Mouse (Mus musculus) thymus, adult 2 months (tissue): Measurements from ENCODE around the gene Hdac11. TPM values are rescaled to one million over a fixed set of nuclear protein-coding genes. Genes with fewer than 3 reads are reported as not detected.

ENCODE experiments used
- DNase-seq: peaks from one replicate; pipeline ENCODE4 v3.0.0; 2021
- H3K27ac ChIP-seq: fragments of 200-500 bp; 2 replicates; pipeline ENCODE4 v1.5.1; 2012; ENCODE audit warnings: low read length, control low read depth; ENCODE audit not compliant: control insufficient read depth, insufficient read depth
- H3K27me3 ChIP-seq: fragments of 200-500 bp; 2 replicates; pipeline ENCODE4 v1.6.1; 2012; ENCODE audit warnings: mild to moderate bottlenecking, low read length, moderate library complexity, mixed read lengths; ENCODE audit not compliant: control insufficient read depth, insufficient read depth
- H3K36me3 ChIP-seq: fragments of 200-500 bp; 2 replicates; pipeline ENCODE4 v1.6.1; 2012; ENCODE audit warnings: mild to moderate bottlenecking, low read length, moderate library complexity; ENCODE audit not compliant: control insufficient read depth, insufficient read depth
- H3K4me1 ChIP-seq: fragments of 200-500 bp; replicated peaks from 2 replicates; pipeline ENCODE4 v1.6.1; 2012; ENCODE audit warnings: low read length; ENCODE audit not compliant: control insufficient read depth, insufficient read depth
- H3K4me3 ChIP-seq: fragments of 200-500 bp; 2 replicates; pipeline ENCODE4 v1.5.1; 2012; ENCODE audit warnings: mild to moderate bottlenecking, low read length, control low read depth, moderate library complexity; ENCODE audit not compliant: control insufficient read depth, insufficient read depth
- CTCF ChIP-seq: fragments of 200-500 bp; IDR thresholded peaks from 2 replicates; pipeline ENCODE4 v1.5.1; 2012; ENCODE audit warnings: mild to moderate bottlenecking, control low read depth, low read length, moderate library complexity, borderline replicate concordance; ENCODE audit not compliant: control insufficient read depth, poor library complexity, insufficient read depth; ENCODE audit errors: extremely low read depth
- POLR2A ChIP-seq: fragments of 200-500 bp; IDR thresholded peaks from 2 replicates; pipeline ENCODE4 v1.6.1; 2012; ENCODE audit warnings: mild to moderate bottlenecking, low read length, control low read depth, moderate library complexity; ENCODE audit not compliant: control insufficient read depth, poor library complexity, insufficient read depth; ENCODE audit errors: extremely low read depth
- WGBS: fragments of 180-500 bp; shearing (Covaris S2); methylation state at CpG from one replicate; pipeline ENCODE4 v1.1.7; 2018; 5-methylcytosine and 5-hydroxymethylcytosine counted together
- polyA plus RNA-seq: library from polyadenylated mRNA; depleted of rRNA; stranded (reverse); fragments of >200 nt; gene quantifications from 2 replicates; pipeline ENCODE4 v1.2.3, GENCODE M21; 2012

Hdac11 gene
- polyA plus RNA-seq, 1 experiment, result 16.6 TPM

DNA sequence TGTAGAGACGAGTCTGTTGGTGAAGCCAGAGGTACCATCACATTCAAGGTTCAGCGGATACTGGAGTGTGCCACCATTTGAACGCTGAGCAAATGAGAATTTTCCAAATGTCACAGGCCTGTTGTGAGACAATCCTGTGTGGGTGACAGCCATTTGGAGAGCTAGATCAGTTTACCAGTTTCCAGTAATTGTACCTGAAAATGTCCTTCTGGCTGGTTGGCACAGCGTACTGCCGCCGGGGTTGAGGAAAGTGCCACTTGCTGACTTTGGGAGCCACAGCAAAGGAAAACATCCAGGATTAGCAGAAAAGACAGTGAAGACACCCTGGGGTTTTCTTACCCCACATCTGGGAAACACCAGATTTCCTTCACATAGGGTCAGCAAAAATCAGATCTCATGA lies 33.5 kb downstream of the Hdac11 start:
- H3K4me3 ChIP-seq, result no peak overlapping the region
- TF ChIP-seq CTCF (no peak), POLR2A (no peak)
- H3K36me3 ChIP-seq, result no peaks in the 10 kb centered on the region
- no peaks in the 10 kb centered on the region for H3K4me1 ChIP-seq
- no peak overlapping the region for H3K27ac ChIP-seq
- no peaks in the 10 kb centered on the region for H3K27me3 ChIP-seq
- 90% methylated on average over 6 of the region's 6 CpGs for WGBS
- no peak for DNase-seq

GRCm38 (mm10) chr6:91191465-91191864 lies 35.0 kb downstream of the Hdac11 start:
- no peaks in the 10 kb centered on the region for H3K36me3 ChIP-seq
- 86% methylated on average over 2 of the region's 2 CpGs for WGBS
- no peak overlapping the region for H3K4me3 ChIP-seq
- H3K27me3 ChIP-seq, result no peaks in the 10 kb centered on the region
- H3K4me1 ChIP-seq, result no peaks in the 10 kb centered on the region
- no peak overlapping the region for H3K27ac ChIP-seq
- no peak for TF ChIP-seq POLR2A
- no peak for TF ChIP-seq CTCF
- DNase-seq, result no peak

GRCm38 (mm10) chr6:91192421-91192820 lies 36.0 kb downstream of the Hdac11 start:
- Histone ChIP-seq H3K27ac (no peak overlapping the region), H3K36me3 (no peaks in the 10 kb centered on the region), H3K27me3 (no peaks in the 10 kb centered on the region), H3K4me3 (no peak overlapping the region), H3K4me1 (no peaks in the 10 kb centered on the region)
- TF ChIP-seq CTCF (no peak), POLR2A (no peak)
- 79% methylated on average over 3 of the region's 3 CpGs for WGBS
- no peak for DNase-seq

DNA sequence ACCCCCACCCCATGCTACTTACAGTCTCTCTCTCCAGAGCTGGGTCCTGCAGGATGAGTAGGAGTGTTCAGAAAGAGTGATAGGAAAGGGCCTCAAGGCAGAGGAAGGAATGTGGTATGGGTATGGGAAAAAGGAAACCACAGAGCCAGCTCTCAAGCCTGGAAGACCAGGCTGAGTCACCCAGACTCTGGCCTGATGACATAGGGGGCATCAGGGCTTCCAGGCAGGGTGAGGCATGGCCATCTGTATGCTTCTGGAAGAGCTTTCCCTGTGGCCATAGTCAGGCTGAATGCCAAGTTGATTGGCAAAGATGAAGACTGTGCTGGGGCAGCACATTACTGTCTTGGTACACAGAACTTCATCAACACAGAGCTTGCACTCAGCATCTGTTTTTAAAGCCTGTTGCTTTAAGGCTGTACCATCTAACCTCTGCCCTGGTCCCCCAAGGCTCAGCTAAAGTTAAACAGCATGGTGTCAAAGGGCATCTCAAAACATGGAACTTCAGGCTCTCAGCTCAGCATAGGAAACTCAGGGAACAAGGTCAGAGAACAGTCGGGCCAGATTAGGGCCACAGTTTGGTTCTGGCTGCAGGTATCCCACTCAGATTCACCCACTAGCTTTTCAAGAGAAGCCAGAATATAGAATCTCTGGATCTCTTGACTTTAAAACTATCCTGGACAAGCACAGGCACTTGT lies 36.5 kb downstream of the Hdac11 start:
- H3K36me3 ChIP-seq, result no peaks in the 10 kb centered on the region
- no peaks in the 10 kb centered on the region for H3K27me3 ChIP-seq
- no peak overlapping the region for H3K4me3 ChIP-seq
- 89% methylated on average over 1 of the region's 1 CpGs for WGBS
- H3K27ac ChIP-seq, result no peak overlapping the region
- TF ChIP-seq POLR2A, result no peak
- no peak for TF ChIP-seq CTCF
- H3K4me1 ChIP-seq, result no peaks in the 10 kb centered on the region
- DNase-seq, result no peak

- DNase-seq, result no peak
- Histone ChIP-seq H3K4me3 (no peak overlapping the region), H3K27me3 (no peaks in the 10 kb centered on the region), H3K36me3 (no peaks in the 10 kb centered on the region), H3K4me1 (no peaks in the 10 kb centered on the region), H3K27ac (no peak overlapping the region)
- no peak for TF ChIP-seq POLR2A
- TF ChIP-seq CTCF, result no peak
- 63% methylated on average over 2 of the region's 2 CpGs for WGBS
Measured at GRCm38 (mm10) chr6:91198456-91198855, 42.0 kb downstream of the Hdac11 start.

- Histone ChIP-seq H3K4me3 (no peak overlapping the region), H3K4me1 (no peaks in the 10 kb centered on the region), H3K27me3 (no peaks in the 10 kb centered on the region), H3K36me3 (no peaks in the 10 kb centered on the region), H3K27ac (no peak overlapping the region)
- TF ChIP-seq CTCF, result no peak
- no peak for TF ChIP-seq POLR2A
- DNase-seq, result no peak
- 82% methylated on average over 8 of the region's 8 CpGs for WGBS
Measured at GRCm38 (mm10) chr6:91200429-91201188, 44.1 kb downstream of the Hdac11 start.

DNA sequence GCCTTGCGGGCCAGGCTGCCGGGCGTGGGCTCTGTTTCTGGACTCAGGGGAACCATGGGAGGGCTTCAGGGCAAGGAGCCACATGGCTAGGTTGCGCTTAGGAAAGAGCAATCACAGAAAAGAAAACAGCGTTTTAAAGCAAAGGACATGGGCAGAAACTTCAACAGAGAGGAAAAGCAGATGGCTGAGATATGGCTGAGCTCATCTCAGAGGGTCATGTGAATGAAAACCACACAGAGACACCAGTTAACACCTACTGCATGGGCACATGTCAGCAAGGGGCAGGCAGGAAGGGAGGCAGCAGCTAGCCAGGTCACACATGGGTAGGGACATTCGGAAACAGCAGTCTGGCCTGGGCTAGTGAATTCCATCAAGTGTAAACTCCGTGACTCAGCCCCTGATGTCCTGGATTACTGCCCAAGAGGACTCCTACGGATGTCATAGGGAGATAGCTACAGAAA lies 45.4 kb downstream of the Hdac11 start:
- no peaks in the 10 kb centered on the region for H3K27me3 ChIP-seq
- WGBS, result 85% methylated on average over 8 of the region's 8 CpGs
- H3K4me1 ChIP-seq, result no peaks in the 10 kb centered on the region
- H3K4me3 ChIP-seq, result no peak overlapping the region
- no peak for DNase-seq
- H3K27ac ChIP-seq, result no peak overlapping the region
- no peaks in the 10 kb centered on the region for H3K36me3 ChIP-seq
- TF ChIP-seq POLR2A, result no peak
- no peak for TF ChIP-seq CTCF
